Mouse (Mus musculus): ENCODE results near the gene Rhox2c. TPM values are rescaled to one million over a fixed set of nuclear protein-coding genes. Genes with fewer than 3 reads are reported as not detected.

Rhox2c gene
- polyA plus RNA-seq (2015; fragmentation: Nextera tagmentation; extraction: Ambion mirVana): not detected in 2 replicates

DNA sequence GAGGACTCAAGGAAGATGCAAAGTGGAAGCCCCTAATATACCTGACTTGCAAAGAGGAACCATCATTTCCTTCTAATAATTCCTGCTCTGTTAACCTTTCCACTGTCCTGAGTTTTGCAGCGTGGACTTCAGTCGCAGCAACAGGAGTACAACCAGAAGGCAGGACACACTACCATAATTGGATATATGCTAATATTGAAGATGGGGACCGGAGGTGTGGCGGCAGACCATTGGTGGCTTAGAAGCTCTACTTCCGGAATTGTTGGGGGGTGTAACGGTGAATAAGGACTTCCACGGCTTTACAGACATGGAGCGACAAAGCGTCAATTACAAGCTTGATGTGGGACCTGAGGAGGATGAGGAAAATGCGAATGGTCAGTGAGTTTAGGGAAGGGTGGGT is at the start of gene Rhox2c:
Rhox2c (plus strand) TSS at position 301 of the 400 bp plus-strand sequence.

DNA sequence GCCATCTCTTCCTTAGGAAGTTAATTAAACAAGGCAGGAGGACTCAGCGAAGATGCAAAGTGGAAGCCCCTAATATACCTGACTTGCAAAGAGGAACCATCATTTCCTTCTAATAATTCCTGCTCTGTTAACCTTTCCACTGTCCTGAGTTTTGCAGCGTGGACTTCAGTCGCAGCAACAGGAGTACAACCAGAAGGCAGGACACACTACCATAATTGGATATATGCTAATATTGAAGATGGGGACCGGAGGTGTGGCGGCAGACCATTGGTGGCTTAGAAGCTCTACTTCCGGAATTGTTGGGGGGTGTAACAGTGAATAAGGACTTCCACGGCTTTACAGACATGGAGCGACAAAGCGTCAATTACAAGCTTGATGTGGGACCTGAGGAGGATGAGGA is 41.7 kb upstream of the Rhox2c start, which contains the start of gene Rhox2b:
Rhox2b (plus strand) TSS at position 301 of the 400 bp plus-strand sequence.

DNA sequence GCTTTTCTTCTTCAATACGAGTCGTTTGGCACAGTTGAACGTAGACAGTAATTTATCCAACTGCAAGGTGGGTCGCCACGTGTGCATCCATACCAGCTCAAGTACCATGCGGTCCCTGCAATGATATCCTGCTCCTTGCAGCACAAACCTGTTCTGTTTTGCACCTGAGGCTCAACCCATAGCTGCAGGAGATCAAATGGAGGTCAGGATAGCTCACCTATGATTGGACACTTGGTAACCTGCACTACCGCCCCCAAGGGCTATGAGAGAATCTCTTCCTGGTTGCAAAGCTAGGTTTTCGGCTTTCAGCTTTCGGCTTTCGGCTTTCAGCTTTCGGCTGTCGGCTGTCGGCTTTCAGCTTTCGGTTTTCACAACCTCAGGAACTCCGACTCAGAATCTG is 21.3 kb upstream of the Rhox2c start, which contains the start of gene Rhox4b:
Rhox4b (plus strand) TSS at position 301 of the 400 bp plus-strand sequence.

DNA sequence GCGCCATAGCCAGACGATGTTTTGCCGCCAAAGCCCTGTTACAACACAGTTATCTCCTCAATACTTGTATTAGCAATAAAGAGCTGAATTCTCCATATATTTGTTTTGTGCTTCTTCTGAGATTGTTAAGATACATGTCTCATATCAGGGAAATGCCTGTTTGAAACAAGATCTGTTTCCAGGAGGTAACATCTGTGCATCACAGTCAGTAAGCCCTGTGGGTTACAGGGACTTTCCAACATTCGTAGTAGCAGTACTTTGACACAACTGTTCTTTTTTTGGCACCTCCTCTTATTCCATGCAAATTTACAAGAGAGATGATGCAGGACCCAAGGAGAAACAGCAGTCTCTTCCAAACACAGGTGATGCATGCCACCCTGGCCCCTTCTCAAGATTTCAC is 4.8 kb downstream of the Rhox2c start, which contains the start of gene Rhox3c:
Rhox3c (plus strand) TSS at position 301 of the 400 bp plus-strand sequence.

DNA sequence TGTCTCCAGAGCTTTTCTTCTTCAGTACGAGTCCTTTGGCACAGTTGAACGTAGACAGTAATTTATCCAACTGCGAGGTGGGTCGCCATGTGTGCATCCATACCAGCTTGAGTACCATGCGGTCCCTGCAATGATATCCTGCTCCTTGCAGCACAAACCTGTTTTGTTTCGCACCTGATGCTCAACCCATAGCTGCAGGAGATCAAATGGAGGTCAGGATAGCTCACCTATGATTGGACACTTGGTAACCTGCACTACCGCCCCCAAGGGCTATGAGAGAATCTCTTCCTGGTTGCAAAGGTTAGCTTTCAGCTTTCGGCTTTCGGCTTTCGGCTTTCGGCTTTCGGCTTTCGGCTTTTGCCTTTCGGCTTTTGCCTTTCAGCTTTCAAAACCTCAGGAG is 26.6 kb downstream of the Rhox2c start, which contains the start of gene Rhox4c:
Rhox4c (plus strand) TSS at position 301 of the 400 bp plus-strand sequence.

DNA sequence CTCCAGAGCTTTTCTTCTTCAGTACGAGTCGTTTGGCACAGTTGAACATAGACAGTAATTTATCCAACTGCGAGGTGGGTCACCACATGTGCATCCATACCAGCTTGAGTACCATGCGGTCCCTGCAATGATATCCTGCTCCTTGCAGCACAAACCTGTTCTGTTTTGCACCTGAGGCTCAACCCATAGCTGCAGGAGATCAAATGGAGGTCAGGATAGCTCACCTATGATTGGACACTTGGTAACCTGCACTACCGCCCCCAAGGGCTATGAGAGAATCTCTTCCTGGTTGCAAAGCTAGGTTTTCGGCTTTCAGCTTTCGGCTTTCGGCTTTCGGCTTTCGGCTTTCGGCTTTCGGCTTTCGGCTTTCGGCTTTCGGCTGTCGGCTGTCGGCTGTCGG is 60.6 kb downstream of the Rhox2c start, which contains the start of gene Rhox4d:
Rhox4d (plus strand) TSS at position 301 of the 400 bp plus-strand sequence.

Other genes with a start within 250 kb of the Rhox2c start
- gene Gm9, start 242.6 kb upstream of the Rhox2c start, polyA plus RNA-seq (2015; fragmentation: Nextera tagmentation; extraction: Ambion mirVana): not detected in 2 replicates
- gene Rhox1, start 231.4 kb upstream of the Rhox2c start, polyA plus RNA-seq (2015; fragmentation: Nextera tagmentation; extraction: Ambion mirVana): not detected in 2 replicates
- gene Rhox2a, start 208.7 kb upstream of the Rhox2c start, polyA plus RNA-seq (2015; fragmentation: Nextera tagmentation; extraction: Ambion mirVana): not detected in 2 replicates
- not detected in 2 replicates for gene Rhox3a, start 203.8 kb upstream of the Rhox2c start, polyA plus RNA-seq (2015; fragmentation: Nextera tagmentation; extraction: Ambion mirVana)
- not detected in 2 replicates for gene Rhox4a, start 188.3 kb upstream of the Rhox2c start, polyA plus RNA-seq (2015; fragmentation: Nextera tagmentation; extraction: Ambion mirVana)
- gene Rhox3a2, start 73.7 kb upstream of the Rhox2c start, polyA plus RNA-seq (2015; fragmentation: Nextera tagmentation; extraction: Ambion mirVana): not detected in 2 replicates
- gene Rhox4a2, start 62.8 kb upstream of the Rhox2c start, polyA plus RNA-seq (2015; fragmentation: Nextera tagmentation; extraction: Ambion mirVana): not detected in 2 replicates
- not detected in 2 replicates for gene Rhox2b, start 41.6 kb upstream of the Rhox2c start, polyA plus RNA-seq (2015; fragmentation: Nextera tagmentation; extraction: Ambion mirVana)
- not detected in 2 replicates for gene Rhox4b, start 21.2 kb upstream of the Rhox2c start, polyA plus RNA-seq (2015; fragmentation: Nextera tagmentation; extraction: Ambion mirVana)
- not detected in 2 replicates for gene Rhox3c, start 4.9 kb downstream of the Rhox2c start, polyA plus RNA-seq (2015; fragmentation: Nextera tagmentation; extraction: Ambion mirVana)
- not detected in 2 replicates for gene Rhox4c, start 26.7 kb downstream of the Rhox2c start, polyA plus RNA-seq (2015; fragmentation: Nextera tagmentation; extraction: Ambion mirVana)
- gene Rhox2d, start 39.7 kb downstream of the Rhox2c start, polyA plus RNA-seq (2015; fragmentation: Nextera tagmentation; extraction: Ambion mirVana): not detected in 2 replicates
- not detected in 2 replicates for gene Rhox4d, start 60.7 kb downstream of the Rhox2c start, polyA plus RNA-seq (2015; fragmentation: Nextera tagmentation; extraction: Ambion mirVana)
- gene Rhox2e, start 76.8 kb downstream of the Rhox2c start, polyA plus RNA-seq (2015; fragmentation: Nextera tagmentation; extraction: Ambion mirVana): not detected in 2 replicates
- not detected in 2 replicates for gene Rhox3e, start 88.3 kb downstream of the Rhox2c start, polyA plus RNA-seq (2015; fragmentation: Nextera tagmentation; extraction: Ambion mirVana)
- gene Rhox4e, start 103.7 kb downstream of the Rhox2c start, polyA plus RNA-seq (2015; fragmentation: Nextera tagmentation; extraction: Ambion mirVana): not detected in 2 replicates
- not detected in 2 replicates for gene Rhox2f, start 117.7 kb downstream of the Rhox2c start, polyA plus RNA-seq (2015; fragmentation: Nextera tagmentation; extraction: Ambion mirVana)
- not detected in 2 replicates for gene Rhox3f, start 127.3 kb downstream of the Rhox2c start, polyA plus RNA-seq (2015; fragmentation: Nextera tagmentation; extraction: Ambion mirVana)
- not detected in 2 replicates for gene Rhox4f, start 154.0 kb downstream of the Rhox2c start, polyA plus RNA-seq (2015; fragmentation: Nextera tagmentation; extraction: Ambion mirVana)
- gene Rhox3g, start 174.9 kb downstream of the Rhox2c start, polyA plus RNA-seq (2015; fragmentation: Nextera tagmentation; extraction: Ambion mirVana): not detected in 2 replicates
- not detected in 2 replicates for gene Rhox2g, start 189.8 kb downstream of the Rhox2c start, polyA plus RNA-seq (2015; fragmentation: Nextera tagmentation; extraction: Ambion mirVana)
- not detected in 2 replicates for gene Rhox4g, start 197.6 kb downstream of the Rhox2c start, polyA plus RNA-seq (2015; fragmentation: Nextera tagmentation; extraction: Ambion mirVana)
- not detected in 2 replicates for gene Rhox3h, start 215.1 kb downstream of the Rhox2c start, polyA plus RNA-seq (2015; fragmentation: Nextera tagmentation; extraction: Ambion mirVana)
- not detected in 2 replicates for gene Rhox2h, start 219.6 kb downstream of the Rhox2c start, polyA plus RNA-seq (2015; fragmentation: Nextera tagmentation; extraction: Ambion mirVana)

Measured in urinary bladder, postnatal 0 days (tissue).